Mouse (Mus musculus): ENCODE data around the gene Klrb1b.
"Not testable (repeated sequence)": the region's sequence is repeated elsewhere in the genome, so short reads cannot be mapped to it uniquely, and the experiment has no call there.

The Klrb1b gene

GRCm38 (mm10) chr6:128800696-128801095, 25.4 kb downstream of the Klrb1b start:
- not testable (repeated sequence) for DNase-seq (ENCODE audit: low read depth, low spot score)

GRCm38 (mm10) chr6:128799896-128800270, 26.2 kb downstream of the Klrb1b start:
- peak; percentile 28 for DNase-seq (ENCODE audit: low read depth, low spot score)

GRCm38 (mm10) chr6:128799144-128799895, 26.8 kb downstream of the Klrb1b start:
- DNase-seq (ENCODE audit: low read depth, low spot score), result peak; percentile 92

- peak; percentile 85 for DNase-seq (ENCODE audit: low read depth, low spot score)
Measured at GRCm38 (mm10) chr6:128798772-128799143, 27.4 kb downstream of the Klrb1b start.

GRCm38 (mm10) chr6:128797936-128798771, 28.0 kb downstream of the Klrb1b start:
- peak; percentile 19 for DNase-seq (ENCODE audit: low read depth, low spot score)

GRCm38 (mm10) chr6:128797185-128797905, 28.8 kb downstream of the Klrb1b start:
- DNase-seq (ENCODE audit: low read depth, low spot score), result no peak

- DNase-seq (ENCODE audit: low read depth, low spot score), result no peak
Measured at GRCm38 (mm10) chr6:128796321-128796955, 29.7 kb downstream of the Klrb1b start.

- DNase-seq (ENCODE audit: low read depth, low spot score), result no peak
Measured at GRCm38 (mm10) chr6:128793734-128794133, 32.4 kb downstream of the Klrb1b start.

- not testable (repeated sequence) for DNase-seq (ENCODE audit: low read depth, low spot score)
Measured at GRCm38 (mm10) chr6:128790491-128790994, 35.6 kb downstream of the Klrb1b start.

GRCm38 (mm10) chr6:128789115-128789514, 37.0 kb downstream of the Klrb1b start, which contains the start of gene Klrb1c:
Klrb1c (minus strand) TSS chr6:128789215.
- no peak for DNase-seq (ENCODE audit: low read depth, low spot score)

- DNase-seq (ENCODE audit: low read depth, low spot score), result no peak
Measured at GRCm38 (mm10) chr6:128788517-128788916, 37.6 kb downstream of the Klrb1b start.

GRCm38 (mm10) chr6:128786396-128786795, 39.7 kb downstream of the Klrb1b start:
- DNase-seq (ENCODE audit: low read depth, low spot score), result not testable (repeated sequence)

GRCm38 (mm10) chr6:128769481-128770253, 56.5 kb downstream of the Klrb1b start:
- DNase-seq (ENCODE audit: low read depth, low spot score), result peak; percentile 46

GRCm38 (mm10) chr6:128768047-128768446, 58.1 kb downstream of the Klrb1b start:
- DNase-seq (ENCODE audit: low read depth, low spot score), result no peak

- DNase-seq (ENCODE audit: low read depth, low spot score), result peak; percentile 47
Measured at GRCm38 (mm10) chr6:128766486-128767254, 59.5 kb downstream of the Klrb1b start.

- no peak for DNase-seq (ENCODE audit: low read depth, low spot score)
Measured at GRCm38 (mm10) chr6:128765211-128765610, 60.9 kb downstream of the Klrb1b start.

- DNase-seq (ENCODE audit: low read depth, low spot score), result no peak
Measured at GRCm38 (mm10) chr6:128764598-128764997, 61.5 kb downstream of the Klrb1b start.

GRCm38 (mm10) chr6:128763736-128764523, 62.2 kb downstream of the Klrb1b start:
- DNase-seq (ENCODE audit: low read depth, low spot score), result peak; percentile 98

Data from forelimb bud, embryonic 11.5 days (tissue).